Mouse (Mus musculus) spleen, adult 2 months (tissue): ENCODE measurements around the gene Nrn1l. TPM values are rescaled to one million over a fixed set of nuclear protein-coding genes. Genes with fewer than 3 reads are reported as not detected.

ENCODE experiments used
- DNase-seq, 2 experiments: peaks; one replicate each; pipeline versions ENCODE4 v3.0.0 to v3.0.0-alpha.2; 2012 to 2021; ENCODE audit warnings: low spot score in 2 of 2, low read depth in 1 of 2
- H3K27ac ChIP-seq: fragments of 200-500 bp; 2 replicates; pipeline ENCODE4 v1.5.1; 2012; ENCODE audit warnings: low read length, inconsistent platforms; ENCODE audit not compliant: insufficient read depth
- H3K27me3 ChIP-seq: fragments of 200-500 bp; 2 replicates; pipeline ENCODE4 v1.6.1; 2012; ENCODE audit warnings: mild to moderate bottlenecking, moderate library complexity, low read length, inconsistent platforms; ENCODE audit not compliant: control insufficient read depth, insufficient read depth
- H3K36me3 ChIP-seq: fragments of 200-500 bp; 2 replicates; pipeline ENCODE4 v1.6.1; 2012; ENCODE audit warnings: mild to moderate bottlenecking, low read length, inconsistent platforms; ENCODE audit not compliant: control insufficient read depth, insufficient read depth
- H3K4me1 ChIP-seq: fragments of 200-500 bp; 2 replicates; pipeline ENCODE4 v1.6.1; 2011; ENCODE audit warnings: inconsistent platforms; ENCODE audit not compliant: control insufficient read depth, insufficient read depth, insufficient read length
- H3K4me3 ChIP-seq: fragments of 200-500 bp; 2 replicates; pipeline ENCODE4 v1.5.1; 2011; ENCODE audit warnings: mild to moderate bottlenecking, inconsistent platforms; ENCODE audit not compliant: insufficient read depth, insufficient read length; ENCODE audit errors: extremely low read depth
- CTCF ChIP-seq: fragments of 200-500 bp; IDR thresholded peaks from 2 replicates; pipeline ENCODE4 v1.5.1; 2011; ENCODE audit warnings: mild to moderate bottlenecking, inconsistent platforms; ENCODE audit not compliant: insufficient read depth, insufficient read length, insufficient replicate concordance; ENCODE audit errors: extremely low read depth
- POLR2A ChIP-seq: fragments of 200-500 bp; IDR thresholded peaks from 2 replicates; pipeline ENCODE4 v1.6.1; 2011; ENCODE audit warnings: low read depth, low read length, inconsistent platforms
- WGBS: fragments of 180-500 bp; shearing (Covaris S2); methylation state at CpG from one replicate; pipeline ENCODE4 v1.1.7; 2018; 5-methylcytosine and 5-hydroxymethylcytosine counted together
- polyA plus RNA-seq: library from polyadenylated mRNA; depleted of rRNA; stranded (reverse); fragments of >200 nt; gene quantifications from 2 replicates; pipeline ENCODE4 v1.2.3, GENCODE M21; 2012

The Nrn1l gene
- polyA plus RNA-seq, 1 experiment = 3.0 TPM

DNA sequence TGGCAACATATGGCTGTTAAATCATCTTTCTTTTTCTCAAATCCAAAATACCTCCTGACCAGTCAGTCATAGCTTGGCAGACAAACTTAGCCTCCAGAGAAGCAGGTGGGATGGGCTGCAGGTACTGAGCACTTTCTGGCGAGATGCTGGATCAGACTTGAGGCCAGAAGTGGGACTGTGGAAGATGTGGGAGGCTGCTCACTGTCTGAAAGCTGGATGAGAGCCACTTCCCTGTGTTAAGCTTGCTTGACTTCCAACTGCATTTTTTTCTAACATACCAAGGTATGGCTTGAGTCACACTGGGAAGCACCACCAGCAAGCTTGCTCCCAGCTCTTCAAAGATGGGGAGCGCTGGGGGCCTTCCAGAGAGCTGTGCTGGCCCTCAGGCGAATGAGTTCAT lies 31.8 kb downstream of the Nrn1l start:
- Histone ChIP-seq H3K27me3 (no peaks in the 10 kb centered on the region), H3K4me1 (no peaks in the 10 kb centered on the region; the same call in 1 of the 2 replicates), H3K4me3 (no peak overlapping the region), H3K27ac (no peak overlapping the region), H3K36me3 (peaks cover 4% of the 10 kb centered on the region)
- WGBS = 93% methylated on average over 3 of the region's 3 CpGs
- no peak for DNase-seq
- TF ChIP-seq CTCF (no peak), POLR2A (no peak)

DNA sequence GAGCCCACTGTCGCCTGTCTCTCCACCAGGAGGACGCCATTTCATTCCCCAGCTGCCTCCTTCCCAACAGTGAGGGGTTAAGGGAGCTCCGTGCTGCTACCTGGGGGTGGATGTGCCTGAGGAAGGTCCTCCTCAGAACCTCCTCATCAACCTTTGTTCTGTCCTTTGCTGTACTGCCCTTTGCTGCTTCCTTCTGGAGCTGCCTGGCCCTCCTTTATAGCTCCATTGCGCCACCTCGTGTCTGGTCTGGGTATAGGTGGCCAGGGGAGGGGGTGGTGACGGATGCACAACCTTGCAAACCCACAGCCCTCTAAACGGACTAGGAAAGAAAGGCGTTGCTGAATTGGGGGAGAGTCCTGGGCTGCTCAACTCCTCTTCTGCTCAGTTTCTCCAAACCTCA lies 37.2 kb downstream of the Nrn1l start:
- peaks cover 11% of the 10 kb centered on the region for H3K36me3 ChIP-seq
- 35% methylated on average over 8 of the region's 8 CpGs for WGBS
- H3K4me3 ChIP-seq = no peak overlapping the region
- DNase-seq = peak; percentile 53 to 82
- H3K27ac ChIP-seq = no peak overlapping the region
- TF ChIP-seq POLR2A (no peak), CTCF (peak; percentile 86; the same call in 1 of the 2 replicates)
- H3K27me3 ChIP-seq = no peaks in the 10 kb centered on the region
- H3K4me1 ChIP-seq = no peaks in the 10 kb centered on the region

DNA sequence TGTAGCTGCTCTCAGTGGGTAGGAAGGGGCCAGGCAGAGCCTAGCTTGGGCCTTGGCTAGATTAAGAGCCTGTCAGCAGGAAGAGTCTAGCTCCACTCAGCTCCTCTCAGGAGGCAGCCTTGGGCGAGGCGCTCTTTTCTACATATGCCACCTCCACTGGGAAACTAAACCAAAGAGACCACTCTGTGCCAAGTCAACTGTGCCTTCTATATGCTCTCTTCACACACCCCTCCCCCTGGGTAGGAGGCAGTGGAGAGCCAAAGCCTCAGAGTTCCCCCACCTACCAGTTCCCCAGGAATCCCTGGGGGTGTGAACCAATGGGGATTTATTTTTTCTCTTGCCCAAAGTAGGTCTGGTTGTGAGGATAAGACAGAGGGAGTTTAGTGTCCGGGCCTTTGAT lies 37.9 kb downstream of the Nrn1l start:
- no peaks in the 10 kb centered on the region for H3K27me3 ChIP-seq
- no peak for DNase-seq
- peaks cover 16% of the 10 kb centered on the region for H3K36me3 ChIP-seq
- TF ChIP-seq POLR2A = no peak
- TF ChIP-seq CTCF = no peak
- no peak overlapping the region for H3K27ac ChIP-seq
- 93% methylated on average over 3 of the region's 3 CpGs for WGBS
- H3K4me1 ChIP-seq = no peaks in the 10 kb centered on the region
- no peak overlapping the region for H3K4me3 ChIP-seq

DNA sequence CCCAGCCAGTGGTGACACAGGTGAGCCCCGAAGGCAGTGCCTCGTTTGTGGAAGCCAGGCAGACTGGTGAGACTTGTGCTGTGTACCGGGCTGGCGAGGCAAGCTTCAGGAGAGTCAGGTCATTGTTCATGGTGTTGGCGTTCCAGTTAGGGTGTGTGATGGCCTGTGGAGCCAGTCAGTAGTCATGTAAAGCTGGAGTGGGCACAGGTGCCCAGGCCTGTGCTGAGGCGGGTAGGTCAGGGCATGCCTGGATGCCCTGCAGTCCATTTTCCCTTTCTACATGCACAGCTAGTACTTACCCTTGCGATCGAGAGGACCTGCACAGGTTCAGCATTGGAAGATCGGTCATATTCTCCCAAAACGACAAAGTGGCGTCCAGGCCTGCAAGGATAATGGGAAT lies 39.2 kb downstream of the Nrn1l start:
- H3K4me1 ChIP-seq = peaks cover 3% of the 10 kb centered on the region; the same call in 1 of the 2 replicates
- 94% methylated on average over 11 of the region's 11 CpGs for WGBS
- TF ChIP-seq CTCF (no peak), POLR2A (no peak)
- no peaks in the 10 kb centered on the region for H3K27me3 ChIP-seq
- no peak overlapping the region for H3K4me3 ChIP-seq
- H3K36me3 ChIP-seq = peaks cover 15% of the 10 kb centered on the region
- H3K27ac ChIP-seq = no peak overlapping the region
- DNase-seq = no peak

DNA sequence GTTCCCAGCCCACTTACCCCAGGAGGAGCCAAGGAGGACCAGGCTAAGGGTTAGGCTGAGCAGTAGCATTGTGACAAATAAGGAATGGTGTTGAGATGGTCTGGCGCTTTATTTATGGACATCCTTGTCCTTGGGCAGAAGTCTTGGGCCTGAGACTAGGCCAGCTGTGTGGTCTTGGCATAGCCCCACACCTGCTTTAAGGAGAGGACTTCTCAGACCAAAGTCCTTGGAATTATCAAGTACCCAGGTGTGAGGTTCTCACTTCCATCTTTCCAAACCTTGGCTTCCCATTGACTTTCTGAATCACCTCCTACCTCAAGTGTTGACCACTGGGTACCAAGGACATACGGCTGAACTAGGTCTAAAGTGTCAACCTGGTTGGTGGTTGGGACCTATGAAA lies 40.4 kb downstream of the Nrn1l start, which contains the start of gene Ctrl:
Ctrl (minus strand) TSS at position 101 of the 400 bp plus-strand sequence.
- TF ChIP-seq CTCF (no peak), POLR2A (no peak)
- 88% methylated on average over 2 of the region's 2 CpGs for WGBS
- no peak for DNase-seq
- H3K27me3 ChIP-seq = no peaks in the 10 kb centered on the region
- H3K36me3 ChIP-seq = peaks cover 15% of the 10 kb centered on the region
- no peak within 1 kb of the TSS for H3K27ac ChIP-seq
- peaks cover 3% of the 10 kb centered on the region; the same call in 1 of the 2 replicates for H3K4me1 ChIP-seq
- H3K4me3 ChIP-seq = no peak within 1 kb of the TSS

DNA sequence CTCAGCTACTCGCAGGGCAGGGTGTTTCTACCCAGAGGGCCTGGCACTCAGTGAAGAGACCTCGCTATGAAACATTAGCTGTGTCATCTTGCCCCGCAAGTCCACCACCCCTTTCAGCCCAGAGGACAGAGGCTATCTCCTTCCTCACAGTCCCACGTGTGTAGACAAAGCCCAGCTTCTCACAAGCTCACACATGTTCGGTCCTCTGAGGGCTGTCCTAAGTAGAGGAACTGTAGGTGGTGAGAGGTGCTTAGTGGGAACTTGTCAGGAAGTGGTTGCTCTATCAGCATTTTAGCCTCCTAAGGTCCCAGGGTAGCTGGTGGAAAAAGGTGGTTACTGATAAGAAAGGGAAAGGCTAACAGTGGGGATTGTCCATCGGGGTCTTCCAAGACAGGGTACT lies 41.7 kb downstream of the Nrn1l start:
- DNase-seq = no peak
- H3K4me1 ChIP-seq = peaks cover 3% of the 10 kb centered on the region; the same call in 1 of the 2 replicates
- H3K27me3 ChIP-seq = no peaks in the 10 kb centered on the region
- H3K4me3 ChIP-seq = no peak overlapping the region
- H3K36me3 ChIP-seq = peaks cover 12% of the 10 kb centered on the region
- TF ChIP-seq CTCF = no peak
- TF ChIP-seq POLR2A = no peak
- WGBS = 51% methylated on average over 6 of the region's 6 CpGs
- no peak overlapping the region for H3K27ac ChIP-seq

DNA sequence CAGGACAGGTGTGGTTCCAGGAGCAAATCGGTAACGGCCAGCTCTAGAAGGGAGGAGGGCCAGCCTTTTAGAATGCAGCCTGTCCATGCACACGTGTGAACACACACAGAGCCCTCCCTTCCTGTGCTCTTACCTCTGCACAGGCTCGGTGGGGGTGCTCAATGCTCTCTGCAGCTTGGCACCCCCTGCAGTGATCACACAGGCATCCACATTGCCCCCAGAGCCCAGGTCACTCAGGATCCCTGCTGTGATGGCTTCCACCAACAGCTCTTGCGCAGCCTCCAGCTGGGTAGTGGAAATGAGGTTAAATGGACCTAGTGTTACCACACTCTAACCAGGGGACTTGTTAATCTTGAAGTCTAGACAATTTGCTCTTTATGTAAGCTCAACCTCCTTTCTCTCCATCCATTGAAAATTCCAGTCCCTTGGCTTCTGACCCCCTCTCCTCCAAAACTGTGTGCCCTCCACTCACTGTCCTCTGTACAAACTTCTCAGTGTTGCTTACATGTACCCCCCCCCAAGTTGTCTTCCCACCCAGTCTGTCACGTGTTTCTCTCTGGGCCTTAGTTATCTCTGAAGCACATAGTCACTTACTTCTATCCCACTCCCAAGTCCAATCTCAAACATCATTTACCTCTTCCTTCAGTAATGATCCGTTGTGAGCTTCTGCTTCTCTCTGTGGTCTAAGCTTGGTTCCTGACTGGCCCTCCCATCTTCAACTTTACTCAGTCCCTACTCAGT lies 42.7 kb downstream of the Nrn1l start:
- DNase-seq = no peak
- TF ChIP-seq CTCF (no peak), POLR2A (no peak)
- 80% methylated on average over 7 of the region's 7 CpGs for WGBS
- H3K4me1 ChIP-seq = peaks cover 3% of the 10 kb centered on the region; the same call in 1 of the 2 replicates
- H3K27me3 ChIP-seq = no peaks in the 10 kb centered on the region
- H3K36me3 ChIP-seq = peaks cover 12% of the 10 kb centered on the region
- H3K27ac ChIP-seq = no peak overlapping the region
- H3K4me3 ChIP-seq = no peak overlapping the region
